Mouse (Mus musculus): ENCODE results near the gene Tma16. TPM values are rescaled to one million over a fixed set of nuclear protein-coding genes. Genes with fewer than 3 reads are reported as not detected.

The Tma16 gene
- polyA plus RNA-seq, 1 experiment from 2014 or later = 15.9 TPM

DNA sequence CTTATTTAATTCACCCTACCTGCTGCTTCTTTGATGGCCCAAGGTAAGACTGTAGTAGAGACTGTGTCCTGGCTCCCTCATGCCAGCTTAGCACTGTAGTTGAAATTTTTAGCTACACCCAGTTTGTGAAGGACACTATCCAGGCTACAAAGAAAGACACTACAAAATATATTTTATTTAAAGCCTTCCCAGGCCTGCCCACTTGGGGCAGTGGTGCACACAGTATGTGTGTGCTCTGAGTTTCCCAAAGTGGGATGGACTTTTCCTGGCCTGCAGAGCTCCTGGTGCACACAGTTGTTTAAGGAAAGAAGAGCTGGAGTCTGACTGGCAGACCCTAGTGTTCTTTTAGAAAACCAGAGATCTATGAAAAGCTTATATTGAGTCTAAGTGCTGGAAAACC is 29.3 kb downstream of the Tma16 start:
- Histone ChIP-seq H3K27me3 (no peaks in the 10 kb centered on the region), H3K36me3 (no peaks in the 10 kb centered on the region), H3K4me3 (replicated peaks) (no peak overlapping the region), H3K4me1 (no peaks in the 10 kb centered on the region), H3K9me3 (replicated peaks) (no peaks in the 10 kb centered on the region), H3K9ac (no peak overlapping the region), H3K27ac (no peak overlapping the region), H3K4me2 (no peak overlapping the region)
- ATAC-seq (replicated peaks; ENCODE audit: low FRiP score) = no peak

DNA sequence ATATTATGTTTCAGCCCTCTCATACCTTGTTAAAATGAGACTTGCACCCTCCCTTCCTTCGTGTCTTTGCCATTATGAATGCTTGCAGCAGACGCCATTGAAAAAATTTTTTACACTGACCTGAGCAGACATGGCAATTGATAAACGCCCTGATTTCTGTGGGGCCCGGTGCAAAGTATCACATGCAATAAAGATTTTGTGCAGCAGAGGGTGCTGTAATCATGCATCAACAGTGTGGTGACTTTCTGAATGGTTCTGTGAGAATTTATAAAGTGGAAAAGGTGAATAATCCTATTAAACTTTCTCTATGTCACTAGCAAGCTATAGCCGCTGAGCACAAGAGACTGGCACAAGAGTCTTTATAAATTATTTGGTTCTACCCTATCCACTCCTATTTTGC is 35.6 kb downstream of the Tma16 start:
- Histone ChIP-seq H3K9me3 (replicated peaks) (no peaks in the 10 kb centered on the region), H3K27ac (no peak overlapping the region), H3K4me2 (no peak overlapping the region), H3K4me1 (no peaks in the 10 kb centered on the region), H3K4me3 (replicated peaks) (no peak overlapping the region), H3K9ac (no peak overlapping the region), H3K36me3 (no peaks in the 10 kb centered on the region), H3K27me3 (no peaks in the 10 kb centered on the region)
- ATAC-seq (replicated peaks; ENCODE audit: low FRiP score) = no peak
- 31% methylated on average over 5 of the region's 5 CpGs for WGBS

DNA sequence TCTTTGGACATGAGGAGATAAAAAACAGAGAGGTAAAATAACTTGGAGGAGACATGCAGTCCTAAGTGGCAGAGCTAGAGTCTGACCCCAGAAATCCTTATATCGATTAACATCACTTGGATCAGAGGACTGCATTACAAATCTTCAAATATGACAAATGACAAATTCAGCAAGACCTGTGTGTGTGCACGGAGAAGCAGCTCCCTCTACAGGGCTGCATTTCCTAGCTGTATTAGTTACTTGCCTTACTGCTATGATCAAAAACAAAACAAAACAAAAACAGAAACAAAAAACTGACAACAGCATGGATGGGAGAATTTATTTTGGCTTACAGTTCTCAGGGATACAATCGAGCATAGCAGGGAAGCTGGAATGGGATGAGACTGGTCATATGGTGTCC is 41.0 kb downstream of the Tma16 start:
- H3K27me3 ChIP-seq = no peaks in the 10 kb centered on the region
- no peak for ATAC-seq (replicated peaks; ENCODE audit: low FRiP score)
- no peak overlapping the region for H3K4me2 ChIP-seq
- WGBS = 74% methylated on average over 3 of the region's 3 CpGs
- no peak overlapping the region for H3K9ac ChIP-seq
- H3K4me3 ChIP-seq (replicated peaks) = no peak overlapping the region
- H3K9me3 ChIP-seq (replicated peaks) = no peaks in the 10 kb centered on the region
- H3K27ac ChIP-seq = no peak overlapping the region
- H3K4me1 ChIP-seq = no peaks in the 10 kb centered on the region
- H3K36me3 ChIP-seq = no peaks in the 10 kb centered on the region

DNA sequence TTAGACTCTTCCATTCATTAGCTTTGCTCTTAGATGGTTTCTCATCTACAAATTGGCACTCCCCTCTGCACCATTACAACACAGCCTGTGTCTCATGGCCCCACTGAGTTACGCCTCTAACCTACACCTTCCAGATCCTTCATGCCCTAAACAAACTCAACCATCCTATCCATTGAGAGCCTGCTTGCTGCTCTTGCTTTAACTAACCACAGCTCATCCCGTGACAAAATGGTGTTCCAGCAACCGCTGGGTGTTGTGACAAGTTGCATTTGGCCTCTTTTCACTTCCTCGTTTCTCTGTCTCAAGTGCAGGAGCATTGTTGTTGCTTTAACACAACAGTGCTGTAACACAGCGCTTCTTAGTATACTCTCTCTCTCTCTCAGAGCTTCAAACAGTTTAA is 42.2 kb downstream of the Tma16 start:
- 76% methylated on average over 5 of the region's 5 CpGs for WGBS
- H3K9ac ChIP-seq = no peak overlapping the region
- H3K27ac ChIP-seq = no peak overlapping the region
- no peaks in the 10 kb centered on the region for H3K9me3 ChIP-seq (replicated peaks)
- H3K4me1 ChIP-seq = no peaks in the 10 kb centered on the region
- H3K27me3 ChIP-seq = no peaks in the 10 kb centered on the region
- ATAC-seq (replicated peaks; ENCODE audit: low FRiP score) = no peak
- no peak overlapping the region for H3K4me3 ChIP-seq (replicated peaks)
- H3K4me2 ChIP-seq = no peak overlapping the region
- H3K36me3 ChIP-seq = no peaks in the 10 kb centered on the region

DNA sequence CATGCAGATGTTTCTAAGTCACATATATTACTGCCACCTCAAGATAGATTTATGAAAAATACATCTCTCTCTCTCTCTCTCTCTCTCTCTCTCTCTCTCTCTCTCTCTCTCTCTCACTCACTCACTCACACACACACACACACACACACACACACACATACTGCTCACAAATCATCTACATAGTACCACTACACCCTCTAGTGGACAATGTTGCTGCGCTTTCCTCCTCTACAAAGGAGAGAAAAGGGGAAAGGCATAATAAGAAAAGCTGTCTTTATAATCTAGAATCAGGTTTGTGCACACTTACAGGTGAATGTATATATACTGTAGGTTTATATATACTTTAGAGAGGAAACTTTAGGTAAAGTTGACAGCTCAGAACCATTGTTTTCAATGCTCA is 43.6 kb downstream of the Tma16 start:
- no peak overlapping the region for H3K9ac ChIP-seq
- no peaks in the 10 kb centered on the region for H3K4me1 ChIP-seq
- 10% methylated on average over 1 of the region's 1 CpGs for WGBS
- ATAC-seq (replicated peaks; ENCODE audit: low FRiP score) = no peak
- H3K4me3 ChIP-seq (replicated peaks) = no peak overlapping the region
- H3K36me3 ChIP-seq = no peaks in the 10 kb centered on the region
- H3K27me3 ChIP-seq = no peaks in the 10 kb centered on the region
- no peaks in the 10 kb centered on the region for H3K9me3 ChIP-seq (replicated peaks)
- no peak overlapping the region for H3K27ac ChIP-seq
- H3K4me2 ChIP-seq = no peak overlapping the region

DNA sequence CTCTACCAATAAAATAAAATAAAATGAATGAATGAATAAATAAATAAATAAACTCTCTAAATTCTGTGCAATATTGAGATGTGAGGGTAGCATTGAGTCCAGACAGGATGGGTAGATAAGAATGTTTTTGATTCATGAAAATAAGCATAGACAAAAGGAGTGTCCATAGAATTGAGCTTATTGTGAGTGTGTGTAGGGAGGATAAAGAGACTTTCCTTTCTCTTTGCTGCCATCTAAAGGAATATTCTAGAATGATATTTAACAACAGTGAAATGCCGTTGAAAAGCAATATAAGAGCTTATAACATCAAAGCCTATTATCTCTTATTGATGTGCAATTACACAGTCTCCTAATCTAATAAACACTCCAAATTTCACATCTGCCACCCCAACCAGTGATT is 45.2 kb downstream of the Tma16 start:
- Histone ChIP-seq H3K27ac (no peak overlapping the region), H3K27me3 (no peaks in the 10 kb centered on the region), H3K4me1 (no peaks in the 10 kb centered on the region), H3K4me3 (replicated peaks) (no peak overlapping the region), H3K36me3 (no peaks in the 10 kb centered on the region), H3K9me3 (replicated peaks) (no peaks in the 10 kb centered on the region), H3K4me2 (no peak overlapping the region), H3K9ac (no peak overlapping the region)
- WGBS = 22% methylated on average over 1 of the region's 1 CpGs
- ATAC-seq (replicated peaks; ENCODE audit: low FRiP score) = no peak

DNA sequence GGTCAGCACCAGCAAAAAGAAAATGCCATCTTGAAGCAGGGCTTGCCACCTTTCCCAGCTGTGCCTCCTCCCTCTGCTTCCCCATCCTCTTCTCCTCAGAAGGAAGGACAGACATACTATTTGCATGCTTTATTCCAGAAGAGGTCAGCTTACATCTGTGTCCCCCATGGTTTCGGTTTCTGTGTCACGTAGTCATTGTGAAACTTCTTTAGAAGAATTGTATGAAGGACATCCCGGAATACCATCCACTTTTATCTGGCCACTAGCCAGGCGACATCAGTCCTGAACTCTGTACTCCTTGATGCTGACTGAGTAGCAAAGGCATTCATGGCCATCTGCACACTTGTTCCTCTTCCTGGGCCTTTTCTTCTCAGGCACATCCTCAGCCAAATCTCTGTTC is 47.9 kb downstream of the Tma16 start:
- Histone ChIP-seq H3K4me1 (no peaks in the 10 kb centered on the region), H3K9ac (no peak overlapping the region), H3K4me2 (no peak overlapping the region), H3K36me3 (no peaks in the 10 kb centered on the region), H3K27ac (no peak overlapping the region), H3K4me3 (replicated peaks) (no peak overlapping the region), H3K27me3 (no peaks in the 10 kb centered on the region), H3K9me3 (replicated peaks) (no peaks in the 10 kb centered on the region)
- WGBS = 81% methylated on average over 4 of the region's 4 CpGs
- no peak for ATAC-seq (replicated peaks; ENCODE audit: low FRiP score)

DNA sequence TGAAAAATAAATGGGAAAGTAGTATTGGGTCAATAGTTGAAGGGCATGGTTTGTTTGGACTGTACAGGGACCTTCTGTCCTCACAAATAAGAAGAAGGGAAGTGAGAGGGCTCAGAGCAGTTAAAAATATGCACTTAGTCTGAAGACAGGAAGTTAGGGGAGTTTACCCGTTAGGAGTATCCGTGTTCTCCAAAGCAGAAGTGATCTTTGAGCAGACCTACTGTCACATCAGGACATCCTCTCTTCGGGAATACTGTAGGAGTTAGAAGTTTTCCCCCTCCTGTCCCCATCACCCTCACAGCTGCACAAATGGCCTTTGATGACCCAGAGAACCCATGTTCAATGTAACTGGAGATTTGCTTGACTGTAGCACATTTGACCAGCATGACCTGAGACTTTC is 48.4 kb downstream of the Tma16 start:
- 49% methylated on average over 3 of the region's 3 CpGs for WGBS

DNA sequence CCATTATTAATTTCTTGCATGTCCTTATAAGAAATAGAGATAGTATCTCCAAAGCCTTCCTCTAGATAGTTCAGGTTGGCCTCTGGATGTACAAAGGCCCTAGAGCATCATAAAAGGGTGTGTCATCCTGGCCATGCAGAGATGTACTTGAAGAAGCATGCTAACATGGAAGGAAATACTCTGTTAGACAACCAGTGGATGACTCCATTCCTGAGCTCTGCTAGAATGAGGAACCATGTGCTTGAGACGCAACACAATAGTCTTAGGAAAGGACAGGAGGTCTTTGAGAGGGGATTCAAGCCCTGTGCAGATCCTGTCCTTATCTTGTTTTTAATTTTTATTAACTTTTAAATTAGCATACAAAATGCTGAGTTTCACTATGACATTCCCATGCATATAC is 49.5 kb downstream of the Tma16 start:
- H3K27me3 ChIP-seq = no peaks in the 10 kb centered on the region
- 88% methylated on average over 1 of the region's 1 CpGs for WGBS
- H3K4me3 ChIP-seq (replicated peaks) = no peak overlapping the region
- H3K9ac ChIP-seq = no peak overlapping the region
- H3K4me2 ChIP-seq = no peak overlapping the region
- ATAC-seq (replicated peaks; ENCODE audit: low FRiP score) = no peak
- no peaks in the 10 kb centered on the region for H3K4me1 ChIP-seq
- no peaks in the 10 kb centered on the region for H3K36me3 ChIP-seq
- no peak overlapping the region for H3K27ac ChIP-seq
- H3K9me3 ChIP-seq (replicated peaks) = no peaks in the 10 kb centered on the region

More for the DNA sequence above, 48.4 kb downstream of the Tma16 start:
- Histone ChIP-seq H3K9me3 (replicated peaks) (no peaks in the 10 kb centered on the region), H3K4me3 (replicated peaks) (no peak overlapping the region), H3K36me3 (no peaks in the 10 kb centered on the region), H3K27ac (no peak overlapping the region), H3K4me2 (no peak overlapping the region), H3K4me1 (no peaks in the 10 kb centered on the region), H3K27me3 (no peaks in the 10 kb centered on the region), H3K9ac (no peak overlapping the region)
- no peak for ATAC-seq (replicated peaks; ENCODE audit: low FRiP score)

DNA sequence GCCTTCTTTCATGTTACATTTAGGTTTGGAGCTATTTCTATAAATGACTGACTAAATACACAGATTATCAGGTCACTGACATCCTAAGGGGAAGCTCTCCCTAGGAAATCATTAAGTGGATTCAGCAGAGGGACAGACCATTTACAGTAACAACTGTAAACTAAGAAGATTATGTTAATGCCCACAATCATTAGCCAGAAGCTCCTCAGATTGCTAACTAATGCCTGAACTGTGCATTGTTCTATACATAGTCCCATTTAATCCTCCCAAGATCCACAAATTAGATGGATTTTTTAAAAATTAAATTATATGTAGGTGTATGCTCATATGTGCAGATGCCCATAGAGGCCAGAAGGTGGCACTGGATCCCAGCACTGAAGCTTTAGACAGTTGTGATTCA is 52.8 kb downstream of the Tma16 start:
- Histone ChIP-seq H3K4me1 (no peaks in the 10 kb centered on the region), H3K27ac (no peak overlapping the region), H3K4me3 (replicated peaks) (no peak overlapping the region), H3K36me3 (no peaks in the 10 kb centered on the region), H3K9me3 (replicated peaks) (no peaks in the 10 kb centered on the region), H3K9ac (no peak overlapping the region), H3K27me3 (no peaks in the 10 kb centered on the region), H3K4me2 (no peak overlapping the region)
- ATAC-seq (replicated peaks; ENCODE audit: low FRiP score) = no peak

DNA sequence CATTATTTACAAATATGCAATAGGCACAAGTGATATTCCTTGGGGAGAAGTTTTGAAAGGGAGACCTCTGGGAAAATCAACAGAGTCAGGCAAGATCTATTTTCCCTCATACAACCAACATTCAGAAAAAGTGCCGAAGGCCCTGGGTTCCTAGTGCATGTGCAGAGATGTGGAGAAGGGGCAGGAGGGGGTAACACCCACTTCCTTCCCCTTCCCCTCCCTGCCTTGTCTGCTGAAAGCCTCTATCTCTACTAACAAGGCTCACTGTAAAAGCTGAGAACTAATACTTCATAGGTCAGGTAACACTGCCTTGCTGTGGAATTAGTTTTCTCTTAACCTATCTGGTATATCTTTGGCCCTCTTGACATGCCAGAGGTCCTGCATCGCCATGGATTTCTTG is 55.7 kb downstream of the Tma16 start:
- no peak for ATAC-seq (replicated peaks; ENCODE audit: low FRiP score)
- Histone ChIP-seq H3K9me3 (replicated peaks) (no peaks in the 10 kb centered on the region), H3K4me1 (no peaks in the 10 kb centered on the region), H3K27me3 (no peaks in the 10 kb centered on the region), H3K36me3 (no peaks in the 10 kb centered on the region), H3K9ac (no peak overlapping the region), H3K4me3 (replicated peaks) (no peak overlapping the region), H3K27ac (no peak overlapping the region), H3K4me2 (no peak overlapping the region)
- 76% methylated on average over 2 of the region's 2 CpGs for WGBS

Data from kidney, embryonic 15.5 days (tissue).